Mouse (Mus musculus) mouse trophoblast stem cell (cell line): ENCODE measurements around the gene Man1a.

Experiments
- in situ Hi-C, 2 experiments: fragments of 300-500 bp; cut with MseI, MboI; formaldehyde crosslinking; loops; 2 replicates in 1 of 2; 3 replicates in 1 of 2; pipeline ENCODE4 v1.15.1; 2025

Man1a gene

GRCm38 (mm10) chr10:54076420-54076819 is at the start of gene Man1a:
TSS of gene Man1a (minus strand) at chr10:54076609.
- in situ Hi-C loops, result no loop called here

GRCm38 (mm10) chr10:54121816-54122215 is 45.4 kb upstream of the Man1a start:
- in situ Hi-C loops, result no loop called here

GRCm38 (mm10) chr10:54120375-54120774 is 44.0 kb upstream of the Man1a start:
- in situ Hi-C loops, result no loop called here

- in situ Hi-C loops, result no loop called here
These were observed 42.9 kb upstream of the Man1a start for GRCm38 (mm10) chr10:54119303-54119702.

- in situ Hi-C loops, result no loop called here
These were observed 42.0 kb upstream of the Man1a start for GRCm38 (mm10) chr10:54118223-54118912.

GRCm38 (mm10) chr10:54117763-54118162 is 41.4 kb upstream of the Man1a start:
- in situ Hi-C loops, result no loop called here

GRCm38 (mm10) chr10:54103671-54104070 is 27.3 kb upstream of the Man1a start:
- in situ Hi-C loops, result no loop called here

- in situ Hi-C loops, result no loop called here
These were observed 15.7 kb upstream of the Man1a start for GRCm38 (mm10) chr10:54092081-54092480.

- in situ Hi-C loops, result no loop called here
These were observed 13.5 kb upstream of the Man1a start for GRCm38 (mm10) chr10:54089923-54090322.

GRCm38 (mm10) chr10:54087346-54087745 is 10.9 kb upstream of the Man1a start:
- in situ Hi-C loops, result no loop called here

GRCm38 (mm10) chr10:54085073-54085472 is 8.7 kb upstream of the Man1a start:
- in situ Hi-C loops, result no loop called here

GRCm38 (mm10) chr10:54077005-54077404 is 596 bp upstream of the Man1a start:
- in situ Hi-C loops, result no loop called here

- in situ Hi-C loops, result no loop called here
These were observed 883 bp downstream of the Man1a start for GRCm38 (mm10) chr10:54075441-54076010.

- in situ Hi-C loops, result no loop called here
These were observed 1.6 kb downstream of the Man1a start for GRCm38 (mm10) chr10:54074609-54075421.

GRCm38 (mm10) chr10:54074247-54074608 is 2.2 kb downstream of the Man1a start:
- in situ Hi-C loops, result no loop called here

- in situ Hi-C loops, result no loop called here
These were observed 2.7 kb downstream of the Man1a start for GRCm38 (mm10) chr10:54073641-54074203.

GRCm38 (mm10) chr10:54072336-54072735 is 4.1 kb downstream of the Man1a start:
- in situ Hi-C loops, result no loop called here

- in situ Hi-C loops, result no loop called here
These were observed 5.9 kb downstream of the Man1a start for GRCm38 (mm10) chr10:54070496-54070895.

- in situ Hi-C loops, result no loop called here
These were observed 7.0 kb downstream of the Man1a start for GRCm38 (mm10) chr10:54069412-54069811.

GRCm38 (mm10) chr10:54066683-54067082 is 9.7 kb downstream of the Man1a start:
- in situ Hi-C loops, result no loop called here

GRCm38 (mm10) chr10:54063551-54064260 is 12.7 kb downstream of the Man1a start:
- in situ Hi-C loops, result no loop called here

- in situ Hi-C loops, result no loop called here
These were observed 13.6 kb downstream of the Man1a start for GRCm38 (mm10) chr10:54062835-54063234.
